Mouse (Mus musculus) lung, embryonic 15.5 days (tissue): ENCODE results near the gene Gpr156. TPM values are rescaled to one million over a fixed set of nuclear protein-coding genes. Genes with fewer than 3 reads are reported as not detected.

Experiments used
- ATAC-seq: fragments of 200-750 bp; cut with Nextera tagmentation; 2 replicates; pipeline ENCODE4 v1.8.0; 2017; ENCODE audit warnings: moderate number of reproducible peaks, borderline replicate concordance; ENCODE audit not compliant: low FRiP score, low TSS enrichment; ENCODE audit errors: extremely low read depth
- H3K27ac ChIP-seq: fragments of 300-500 bp; sonication (generic); 2 replicates; pipeline ENCODE4 v1.5.1; 2015; ENCODE audit warnings: moderate library complexity, mild to moderate bottlenecking, inconsistent platforms
- H3K27me3 ChIP-seq: fragments of 300-500 bp; sonication (generic); 2 replicates; pipeline ENCODE4 v1.6.1; 2015; ENCODE audit warnings: inconsistent platforms
- H3K36me3 ChIP-seq: fragments of 300-500 bp; sonication (generic); 2 replicates; pipeline ENCODE4 v1.6.1; 2015; ENCODE audit warnings: inconsistent platforms
- H3K4me1 ChIP-seq: fragments of 300-500 bp; sonication (generic); 2 replicates; pipeline ENCODE4 v1.6.1; 2015; ENCODE audit warnings: inconsistent platforms
- H3K4me2 ChIP-seq: fragments of 300-500 bp; sonication (generic); 2 replicates; pipeline ENCODE4 v1.6.1; 2015; ENCODE audit warnings: inconsistent platforms, mild to moderate bottlenecking, moderate library complexity
- H3K4me3 ChIP-seq: fragments of 300-500 bp; sonication (generic); 2 replicates; pipeline ENCODE4 v1.5.1; 2015; ENCODE audit warnings: mild to moderate bottlenecking, inconsistent platforms
- H3K9ac ChIP-seq: fragments of 300-500 bp; sonication (generic); 2 replicates; pipeline ENCODE4 v1.6.1; 2015; ENCODE audit warnings: inconsistent platforms
- H3K9me3 ChIP-seq: fragments of 300-500 bp; sonication (generic); 2 replicates; pipeline ENCODE4 v1.6.1; 2016; ENCODE audit warnings: inconsistent platforms
- WGBS: fragments of 180-500 bp; shearing (Covaris S2); methylation state at CpG from one replicate; pipeline ENCODE4 v1.1.7; 2015; 5-methylcytosine and 5-hydroxymethylcytosine counted together
- polyA plus RNA-seq: library from polyadenylated mRNA; unstranded; fragments of >200 nt; fragmentation: Nextera tagmentation; extraction: Ambion mirVana; gene quantifications from 2 replicates; pipeline ENCODE4 v1.2.1, GENCODE M21; 2015

Gpr156 gene
- polyA plus RNA-seq, 1 experiment from 2014 or later: 0.67 TPM

DNA sequence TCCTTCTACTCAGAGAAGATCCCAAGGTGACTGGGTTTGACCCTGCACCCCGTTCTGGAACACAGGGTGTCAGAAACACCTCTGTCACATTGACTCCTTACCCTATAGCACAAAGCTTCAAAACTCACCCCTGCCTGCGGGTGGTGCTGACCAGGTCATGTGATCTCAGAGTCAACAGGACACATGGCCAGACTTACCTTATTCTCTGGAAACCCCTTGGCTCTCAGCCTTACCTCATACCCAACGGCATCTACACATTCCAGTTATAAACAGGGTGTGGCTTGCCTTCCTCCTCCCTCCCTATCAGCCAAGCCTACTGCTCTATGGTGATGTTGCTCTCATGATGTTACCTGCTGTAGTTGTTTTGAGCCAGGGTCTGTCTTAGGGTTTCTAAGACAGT, 73.5 kb downstream of the Gpr156 start:
- Histone ChIP-seq H3K4me3 (no peak overlapping the region), H3K4me1 (peaks cover 17% of the 10 kb centered on the region), H3K9me3 (no peaks in the 10 kb centered on the region), H3K36me3 (no peaks in the 10 kb centered on the region), H3K4me2 (no peak overlapping the region), H3K9ac (no peak overlapping the region), H3K27ac (no peak overlapping the region), H3K27me3 (no peaks in the 10 kb centered on the region)
- 46% methylated on average over 3 of the region's 3 CpGs for WGBS
- no peak for ATAC-seq

DNA sequence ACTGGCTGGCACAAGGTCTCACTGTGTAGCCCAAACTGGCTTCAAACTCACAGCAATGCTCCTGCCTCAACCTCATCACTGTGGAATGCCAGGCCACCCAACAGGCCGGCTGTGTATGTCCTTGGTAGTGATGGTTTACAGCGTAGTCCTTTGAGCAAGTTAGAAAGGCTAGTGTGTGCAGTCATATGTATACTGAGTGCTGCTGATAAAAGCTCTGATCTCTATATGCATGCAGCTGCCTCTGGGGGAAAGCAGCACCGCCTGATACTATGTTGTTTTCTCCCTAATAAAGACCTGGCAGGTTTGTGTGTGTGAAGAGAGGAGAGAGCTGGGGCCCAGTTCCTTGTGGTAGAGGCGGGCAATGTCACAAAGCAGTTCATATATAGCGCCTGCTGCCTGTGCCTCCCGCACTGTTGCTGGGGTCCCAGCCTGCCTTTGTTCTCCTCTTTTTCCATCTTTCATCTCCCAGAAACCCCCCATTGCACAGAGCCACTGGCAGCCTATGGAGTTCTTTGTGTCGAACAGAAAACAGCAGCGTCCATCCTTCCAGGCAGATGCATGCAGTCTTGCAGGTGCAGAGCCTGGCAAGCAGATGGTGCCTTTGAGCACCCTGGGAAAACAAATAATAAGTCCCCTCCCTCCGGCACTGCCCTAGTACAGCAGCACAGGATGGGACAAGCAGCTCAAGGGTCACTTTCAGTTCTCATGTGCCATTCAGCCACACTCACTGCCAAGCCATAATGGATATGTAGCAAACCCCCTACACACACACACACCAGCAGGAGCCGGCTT, 74.5 kb downstream of the Gpr156 start:
- Histone ChIP-seq H3K9me3 (no peaks in the 10 kb centered on the region), H3K4me1 (peaks cover 20% of the 10 kb centered on the region), H3K27me3 (no peaks in the 10 kb centered on the region), H3K4me3 (no peak overlapping the region), H3K36me3 (no peaks in the 10 kb centered on the region), H3K27ac (peak overlapping the region; percentile 43; the same call in 1 of the 2 replicates), H3K4me2 (peak overlapping the region; percentile 14; the same call in 1 of the 2 replicates), H3K9ac (no peak overlapping the region)
- 40% methylated on average over 10 of the region's 10 CpGs for WGBS
- ATAC-seq: peak; percentile 36

DNA sequence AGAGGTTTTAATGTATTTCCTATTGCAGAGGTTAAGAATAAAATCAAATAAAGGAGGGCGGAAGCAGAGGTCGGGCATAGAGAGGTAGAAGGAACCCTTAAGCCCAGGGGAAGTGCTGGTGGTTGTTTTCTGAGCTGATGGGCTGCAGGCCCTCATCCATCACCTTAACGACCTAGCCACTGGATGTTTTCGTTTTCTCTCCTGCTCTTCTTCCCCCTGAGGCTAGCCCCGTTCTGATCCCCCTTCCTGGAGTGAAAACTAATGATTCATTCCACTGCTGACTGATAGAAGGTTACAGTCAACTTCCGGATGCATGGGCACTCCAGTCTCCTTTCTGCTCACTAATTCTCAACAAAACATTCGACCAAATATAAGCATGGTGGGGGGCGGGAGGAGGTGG, 76.5 kb downstream of the Gpr156 start:
- no peaks in the 10 kb centered on the region for H3K27me3 ChIP-seq
- no peak overlapping the region for H3K27ac ChIP-seq
- no peak overlapping the region for H3K9ac ChIP-seq
- H3K36me3 ChIP-seq: no peaks in the 10 kb centered on the region
- no peaks in the 10 kb centered on the region for H3K9me3 ChIP-seq
- ATAC-seq: no peak
- H3K4me2 ChIP-seq: no peak overlapping the region
- peaks cover 23% of the 10 kb centered on the region for H3K4me1 ChIP-seq
- WGBS: 23% methylated on average over 8 of the region's 8 CpGs
- H3K4me3 ChIP-seq: no peak overlapping the region

DNA sequence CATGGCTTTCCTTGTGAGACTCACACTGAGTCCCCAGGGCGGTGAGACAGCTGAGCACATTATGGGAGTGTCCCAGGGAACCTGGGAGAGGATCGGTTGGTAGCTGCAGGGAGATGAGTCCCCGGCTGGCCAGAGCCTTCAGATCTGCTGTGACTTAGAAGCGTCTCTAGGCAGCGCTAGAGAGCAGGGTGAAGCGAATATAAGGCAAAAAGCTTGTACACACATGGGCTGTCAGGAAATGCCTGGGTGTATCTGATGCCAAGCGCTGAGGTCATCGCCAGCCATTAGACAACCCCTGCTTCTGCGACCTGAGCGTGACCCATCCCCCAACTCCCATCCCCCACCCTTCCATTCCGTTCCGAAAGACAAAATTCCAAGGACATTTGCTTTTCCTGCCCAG, 78.4 kb downstream of the Gpr156 start:
- peaks cover 25% of the 10 kb centered on the region for H3K4me1 ChIP-seq
- ATAC-seq: peak; percentile 72; the same call in 1 of the 2 replicates
- no peaks in the 10 kb centered on the region for H3K9me3 ChIP-seq
- no peak overlapping the region for H3K4me3 ChIP-seq
- no peaks in the 10 kb centered on the region for H3K27me3 ChIP-seq
- 7% methylated on average over 12 of the region's 12 CpGs for WGBS
- H3K9ac ChIP-seq: no peak overlapping the region
- no peaks in the 10 kb centered on the region for H3K36me3 ChIP-seq
- H3K27ac ChIP-seq: no peak overlapping the region
- peak overlapping the region; percentile 46 for H3K4me2 ChIP-seq

DNA sequence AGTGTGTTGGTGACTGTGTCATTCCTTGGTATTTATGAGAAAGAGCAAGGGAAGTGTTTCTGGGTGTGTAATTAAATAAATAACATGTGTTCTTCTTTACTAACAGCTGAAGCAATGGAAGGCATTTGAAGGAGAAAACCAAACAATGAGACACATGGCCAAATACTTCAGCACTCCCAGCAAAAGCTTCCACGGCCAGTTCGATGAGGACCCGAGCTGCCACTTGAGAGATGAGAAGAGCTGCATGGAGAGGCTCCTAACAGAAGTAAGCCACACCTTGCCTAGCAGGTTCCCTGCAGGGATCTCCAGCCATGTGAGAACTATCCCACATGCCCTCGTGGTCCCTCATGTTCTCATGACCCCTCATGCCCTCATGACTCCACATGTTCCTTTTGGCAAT, 81.5 kb downstream of the Gpr156 start:
- Histone ChIP-seq H3K9ac (no peak overlapping the region), H3K36me3 (no peaks in the 10 kb centered on the region), H3K4me3 (no peak overlapping the region), H3K27me3 (no peaks in the 10 kb centered on the region), H3K4me2 (no peak overlapping the region), H3K9me3 (no peaks in the 10 kb centered on the region), H3K4me1 (peaks cover 13% of the 10 kb centered on the region), H3K27ac (no peak overlapping the region)
- ATAC-seq: no peak
- WGBS: 27% methylated on average over 4 of the region's 4 CpGs

DNA sequence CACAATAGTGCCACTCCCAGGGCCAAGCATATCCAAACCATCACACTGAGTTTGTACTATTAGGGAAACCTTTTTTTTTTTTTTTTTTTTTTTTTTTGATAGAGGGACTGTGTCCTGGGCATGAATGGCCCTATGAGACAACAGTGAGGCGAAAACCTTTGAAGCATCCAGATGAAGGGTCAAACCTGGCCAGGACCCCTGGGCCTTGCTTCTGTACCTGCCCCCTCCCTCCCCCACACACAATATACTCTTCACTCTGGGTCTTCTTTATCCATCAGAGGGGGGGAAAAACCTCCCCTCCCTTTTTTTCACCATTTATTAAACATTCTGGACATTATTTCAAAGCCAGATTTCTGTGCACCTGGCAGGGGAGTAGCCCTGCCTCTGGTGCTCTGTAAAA, 83.5 kb downstream of the Gpr156 start:
- Histone ChIP-seq H3K27ac (no peak overlapping the region), H3K9ac (no peak overlapping the region), H3K4me1 (peaks cover 9% of the 10 kb centered on the region), H3K36me3 (no peaks in the 10 kb centered on the region), H3K9me3 (no peaks in the 10 kb centered on the region), H3K4me3 (no peak overlapping the region), H3K27me3 (no peaks in the 10 kb centered on the region), H3K4me2 (no peak overlapping the region)
- ATAC-seq: no peak
- WGBS: 85% methylated on average over 1 of the region's 1 CpGs

DNA sequence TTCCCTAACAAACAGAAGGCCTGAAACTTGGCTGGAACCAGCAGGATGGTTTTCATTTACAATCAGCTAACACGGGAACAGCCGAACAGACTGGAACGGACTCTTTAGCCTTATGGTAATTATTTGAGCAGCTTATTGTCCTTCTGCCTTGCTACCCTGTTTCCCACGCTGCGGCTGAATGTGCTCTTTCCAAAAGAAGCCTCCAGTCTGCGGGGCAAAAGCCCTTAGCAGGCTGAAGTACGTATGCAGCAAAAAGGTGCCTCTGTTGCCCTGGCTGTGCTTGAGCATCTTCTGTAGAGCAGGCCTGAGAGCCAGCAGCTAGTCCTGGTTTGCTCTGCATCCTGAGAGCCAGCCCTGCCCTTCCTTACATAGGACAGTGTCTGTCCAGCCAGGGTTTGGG, 83.9 kb downstream of the Gpr156 start:
- Histone ChIP-seq H3K4me1 (peaks cover 5% of the 10 kb centered on the region; the same call in 1 of the 2 replicates), H3K9ac (no peak overlapping the region), H3K4me3 (no peak overlapping the region), H3K27me3 (no peaks in the 10 kb centered on the region), H3K36me3 (no peaks in the 10 kb centered on the region), H3K27ac (no peak overlapping the region), H3K4me2 (no peak overlapping the region), H3K9me3 (no peaks in the 10 kb centered on the region)
- WGBS: 62% methylated on average over 7 of the region's 7 CpGs
- ATAC-seq: no peak

DNA sequence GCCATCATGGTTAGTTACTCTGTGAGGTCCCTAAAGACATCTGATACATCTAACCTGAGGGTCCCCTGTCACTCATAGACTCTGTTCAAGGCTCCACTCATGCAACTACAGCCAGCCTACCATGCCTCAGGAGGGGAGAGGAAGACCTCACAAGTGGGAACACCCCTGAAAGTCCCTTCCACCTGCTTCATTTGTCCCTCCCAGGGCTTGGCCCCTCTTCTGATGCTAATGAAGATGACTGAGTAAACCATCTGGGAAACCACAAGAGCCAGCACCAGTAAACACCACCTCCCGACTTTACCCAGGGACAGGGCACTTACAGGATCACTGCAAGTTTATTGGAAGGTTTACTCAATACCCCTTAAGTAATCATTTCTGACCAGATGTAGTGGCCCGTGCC, 85.5 kb downstream of the Gpr156 start:
- H3K9ac ChIP-seq: no peak overlapping the region
- H3K27ac ChIP-seq: no peak overlapping the region
- no peaks in the 10 kb centered on the region for H3K36me3 ChIP-seq
- 53% methylated on average over 2 of the region's 2 CpGs for WGBS
- no peak overlapping the region for H3K4me2 ChIP-seq
- H3K4me1 ChIP-seq: peaks cover 5% of the 10 kb centered on the region; the same call in 1 of the 2 replicates
- no peak overlapping the region for H3K4me3 ChIP-seq
- H3K9me3 ChIP-seq: no peaks in the 10 kb centered on the region
- ATAC-seq: no peak
- no peaks in the 10 kb centered on the region for H3K27me3 ChIP-seq

DNA sequence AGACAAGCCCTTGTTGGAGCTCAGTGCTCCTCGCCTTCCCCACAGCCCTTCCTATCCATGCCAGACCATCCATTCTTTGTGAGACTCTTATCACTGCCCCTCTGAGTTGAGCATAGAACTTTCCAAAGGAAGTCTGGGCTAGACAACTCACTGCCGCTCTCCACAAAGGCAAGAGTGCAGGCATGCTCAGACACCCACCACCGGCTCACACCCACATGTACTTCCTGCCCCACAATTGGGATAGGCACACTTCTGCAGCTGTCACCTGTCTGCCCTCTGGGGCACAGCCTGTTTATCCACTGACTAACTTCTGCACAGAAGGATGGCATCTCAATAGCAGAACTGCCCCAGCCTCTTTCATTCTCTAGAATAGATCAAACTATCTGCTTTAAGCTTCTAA, 86.2 kb downstream of the Gpr156 start:
- ATAC-seq: no peak
- WGBS: 73% methylated on average over 3 of the region's 3 CpGs
- H3K36me3 ChIP-seq: no peaks in the 10 kb centered on the region

DNA sequence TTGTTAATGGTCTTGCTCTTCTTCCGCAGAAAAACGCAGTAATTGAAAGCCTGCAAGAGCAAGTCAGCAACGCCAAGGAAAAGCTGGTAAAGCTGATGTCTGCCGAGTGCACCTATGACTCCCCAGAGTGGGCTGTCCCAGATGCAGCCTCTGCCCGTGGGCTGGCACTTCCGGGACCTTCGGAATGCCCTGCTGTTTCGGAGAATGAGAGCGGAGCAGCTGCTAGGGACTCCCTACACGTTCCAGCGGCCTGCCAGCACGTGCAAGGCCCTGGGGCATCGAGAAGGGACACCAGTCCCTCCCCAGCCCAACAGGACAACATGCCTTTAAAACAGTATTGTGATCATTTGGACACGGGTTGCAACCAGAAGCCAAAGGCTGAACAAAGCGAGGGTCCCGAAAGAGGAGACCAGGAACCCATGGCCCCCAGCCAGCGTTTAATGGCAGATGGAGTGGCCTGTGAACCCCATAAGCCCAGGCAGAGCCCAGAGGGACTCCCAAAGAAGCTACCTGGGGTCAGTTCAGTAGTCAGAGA, 88.3 kb downstream of the Gpr156 start:
- Histone ChIP-seq H3K36me3 (no peaks in the 10 kb centered on the region), H3K9ac (no peak overlapping the region), H3K4me2 (no peak overlapping the region), H3K27ac (no peak overlapping the region), H3K9me3 (no peaks in the 10 kb centered on the region), H3K4me3 (no peak overlapping the region), H3K27me3 (no peaks in the 10 kb centered on the region), H3K4me1 (no peaks in the 10 kb centered on the region)
- WGBS: 82% methylated on average over 17 of the region's 17 CpGs
- no peak for ATAC-seq

More for the DNA sequence above, 86.2 kb downstream of the Gpr156 start:
- Histone ChIP-seq H3K4me2 (no peak overlapping the region), H3K9ac (no peak overlapping the region), H3K27ac (no peak overlapping the region), H3K27me3 (no peaks in the 10 kb centered on the region), H3K4me1 (peaks cover 5% of the 10 kb centered on the region; the same call in 1 of the 2 replicates), H3K9me3 (no peaks in the 10 kb centered on the region), H3K4me3 (no peak overlapping the region)

DNA sequence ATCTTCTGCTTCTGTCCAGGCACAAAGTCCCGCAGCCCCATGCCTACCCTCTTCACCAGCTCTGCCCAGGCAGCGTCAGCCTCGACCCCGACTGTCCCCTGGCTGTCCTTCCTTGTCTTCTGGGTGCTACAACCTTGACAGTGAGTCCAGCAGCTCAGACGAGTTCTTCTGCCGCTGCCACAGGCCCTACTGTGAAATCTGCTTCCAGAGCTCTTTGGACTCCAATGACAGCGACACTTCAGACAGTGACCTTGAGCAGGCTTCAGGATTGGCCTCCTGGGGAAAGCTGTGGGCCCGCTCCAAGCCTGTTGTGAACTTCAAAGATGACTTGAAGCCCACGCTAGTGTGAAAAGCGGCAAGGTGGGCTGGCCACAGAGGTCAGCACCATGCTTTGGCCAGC, 89.2 kb downstream of the Gpr156 start:
- no peak overlapping the region for H3K4me2 ChIP-seq
- no peaks in the 10 kb centered on the region for H3K36me3 ChIP-seq
- 77% methylated on average over 10 of the region's 10 CpGs for WGBS
- H3K27ac ChIP-seq: no peak overlapping the region
- H3K9ac ChIP-seq: no peak overlapping the region
- no peaks in the 10 kb centered on the region for H3K27me3 ChIP-seq
- H3K9me3 ChIP-seq: no peaks in the 10 kb centered on the region
- no peak for ATAC-seq
- H3K4me3 ChIP-seq: no peak overlapping the region
- no peaks in the 10 kb centered on the region for H3K4me1 ChIP-seq

DNA sequence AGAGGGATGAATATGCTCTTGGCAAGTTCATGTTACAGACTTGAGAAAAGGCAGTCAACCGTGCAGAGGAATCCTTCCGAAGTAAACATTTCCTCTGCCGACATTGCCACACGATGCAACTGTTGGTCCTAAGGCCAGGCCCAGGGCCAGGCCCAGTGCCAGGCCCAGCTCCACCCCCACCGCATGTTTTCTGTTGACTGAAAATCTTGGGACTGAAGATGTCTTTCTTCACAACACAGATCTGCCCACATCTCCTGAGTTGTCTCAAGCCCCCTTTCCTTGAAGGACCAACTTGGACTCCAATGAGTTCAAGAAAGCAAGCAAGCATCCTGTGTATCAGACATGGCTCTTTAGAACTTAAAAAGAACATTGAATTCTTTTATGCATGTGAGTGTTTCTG, 92.1 kb downstream of the Gpr156 start:
- Histone ChIP-seq H3K4me1 (peaks cover 7% of the 10 kb centered on the region; the same call in 1 of the 2 replicates), H3K9me3 (no peaks in the 10 kb centered on the region), H3K27ac (no peak overlapping the region), H3K9ac (no peak overlapping the region), H3K4me3 (no peak overlapping the region), H3K27me3 (no peaks in the 10 kb centered on the region), H3K36me3 (no peaks in the 10 kb centered on the region), H3K4me2 (no peak overlapping the region)
- WGBS: 71% methylated on average over 5 of the region's 5 CpGs
- no peak for ATAC-seq
